Mouse (Mus musculus) heart, adult 9 months (tissue): Measurements from ENCODE around the gene A930018P22Rik.

Experiments
- DNase-seq, 2 experiments: peaks; one replicate each; pipeline ENCODE4 v3.0.0; 2022; ENCODE audit warnings: low spot score in 2 of 2

The A930018P22Rik gene

DNA sequence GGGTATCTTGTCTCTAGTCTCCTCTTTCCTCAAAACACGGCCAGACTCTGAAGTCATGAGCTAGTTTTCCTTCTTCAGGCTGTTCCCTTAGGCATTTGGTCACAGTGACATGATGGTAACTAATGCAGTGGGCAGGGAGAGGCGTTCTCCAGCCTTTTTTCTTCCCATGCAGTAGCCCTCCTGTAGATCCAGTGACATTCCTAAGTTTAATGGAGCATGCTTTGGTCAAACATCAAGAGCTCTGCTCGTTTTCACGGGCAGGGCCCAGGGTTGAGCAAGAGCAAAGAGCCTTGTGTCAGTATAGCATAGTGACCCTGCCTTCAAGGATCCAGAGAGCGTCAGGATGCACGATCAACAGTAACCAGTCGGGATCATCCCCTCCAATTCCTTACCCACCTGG is 40.8 kb downstream of the A930018P22Rik start:
- no peak for DNase-seq

DNA sequence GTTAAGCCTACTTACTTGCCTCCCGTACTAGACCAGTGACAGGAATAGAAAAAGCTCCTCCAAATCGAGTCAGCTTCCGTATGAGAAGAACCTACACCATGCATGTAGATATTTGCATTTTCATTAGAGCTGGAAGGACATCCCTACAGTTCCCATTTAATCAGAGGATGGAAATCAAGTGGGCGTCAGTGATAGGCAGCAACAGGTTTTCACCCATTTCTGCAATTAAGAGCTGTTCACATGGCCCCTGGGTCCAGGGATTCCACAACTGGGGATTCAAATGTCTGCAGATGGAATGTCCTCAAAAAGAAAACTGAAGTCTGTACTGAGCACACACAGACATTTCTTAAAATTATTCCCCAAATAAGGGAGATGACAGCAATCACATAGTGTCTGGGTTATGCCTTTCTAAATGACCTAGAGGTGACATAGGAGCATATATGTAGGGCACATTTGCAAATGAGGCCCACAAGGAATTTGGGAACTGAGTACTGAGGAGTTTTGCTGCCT is 41.5 kb downstream of the A930018P22Rik start:
- DNase-seq, result no peak

DNA sequence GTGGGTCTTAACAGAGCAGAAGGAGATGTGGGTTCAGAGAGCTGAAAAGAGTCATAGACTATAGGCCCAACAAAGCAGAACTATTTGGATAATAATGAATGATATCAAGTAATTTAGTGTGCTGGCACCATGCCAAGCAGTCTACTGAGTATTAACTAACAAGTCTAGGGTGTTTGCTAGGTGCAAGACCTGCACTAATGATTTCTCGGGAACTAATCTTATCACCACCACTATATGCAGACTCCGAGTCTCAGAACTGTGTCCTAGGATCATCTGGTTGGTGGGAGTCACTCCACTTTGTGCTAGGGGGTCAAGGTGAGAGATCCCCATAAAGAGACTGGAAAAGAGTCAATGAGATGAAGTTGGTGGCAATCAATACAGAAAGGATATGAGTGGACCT is 43.1 kb downstream of the A930018P22Rik start:
- DNase-seq, result no peak

DNA sequence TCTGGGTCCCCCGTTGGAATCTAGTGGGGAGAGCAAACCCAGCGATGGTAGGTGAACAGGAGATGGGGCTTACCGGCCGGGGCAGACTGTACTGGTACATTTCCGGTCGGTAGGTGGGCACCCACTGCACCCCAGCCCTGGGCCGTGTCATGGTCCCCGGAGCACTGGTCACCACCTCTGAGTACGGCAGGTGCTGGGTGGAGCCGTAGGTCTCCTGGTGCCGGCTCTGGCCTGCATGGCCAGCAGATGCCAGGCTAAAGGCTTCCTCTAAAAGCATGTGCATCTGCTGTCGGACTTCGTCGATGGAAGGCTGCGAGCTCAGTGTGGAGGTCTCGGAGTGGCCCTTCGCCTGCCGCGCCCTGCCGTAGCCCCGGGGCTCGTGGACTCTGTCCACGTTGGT is 45.2 kb downstream of the A930018P22Rik start:
- no peak for DNase-seq

DNA sequence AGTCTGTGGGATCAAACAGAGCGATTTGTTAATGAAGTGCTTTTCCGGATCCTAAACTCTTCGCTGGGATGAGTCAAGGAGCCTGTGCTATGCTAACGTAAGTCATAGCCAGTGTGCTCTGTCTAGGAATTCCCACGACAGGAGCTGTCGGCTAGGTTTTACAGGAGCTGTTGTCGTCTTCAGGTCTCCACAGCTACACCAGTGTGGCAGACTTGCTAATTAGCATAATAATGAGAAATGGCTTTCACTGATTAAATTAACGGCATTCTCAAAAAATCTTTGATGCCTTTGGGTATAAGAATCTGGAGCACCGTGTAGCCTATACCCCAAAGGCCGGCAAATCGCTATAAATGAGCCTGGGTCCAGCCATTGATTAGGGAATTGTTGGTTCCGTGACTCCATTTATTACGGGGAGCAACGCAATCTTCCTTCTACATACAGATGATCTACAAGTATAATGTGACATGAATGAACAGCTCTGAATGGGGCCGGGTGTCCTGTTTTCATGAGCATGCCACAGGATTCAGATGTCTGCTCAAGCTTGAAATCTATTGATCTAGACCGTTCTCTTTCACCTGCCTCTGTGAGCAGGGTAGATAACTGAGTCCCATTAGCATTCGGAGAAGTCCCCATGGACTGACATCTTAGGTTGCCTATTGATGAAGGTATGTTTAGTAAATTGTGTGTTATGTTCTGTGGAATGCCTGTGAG is 45.8 kb downstream of the A930018P22Rik start:
- DNase-seq, result no peak

DNA sequence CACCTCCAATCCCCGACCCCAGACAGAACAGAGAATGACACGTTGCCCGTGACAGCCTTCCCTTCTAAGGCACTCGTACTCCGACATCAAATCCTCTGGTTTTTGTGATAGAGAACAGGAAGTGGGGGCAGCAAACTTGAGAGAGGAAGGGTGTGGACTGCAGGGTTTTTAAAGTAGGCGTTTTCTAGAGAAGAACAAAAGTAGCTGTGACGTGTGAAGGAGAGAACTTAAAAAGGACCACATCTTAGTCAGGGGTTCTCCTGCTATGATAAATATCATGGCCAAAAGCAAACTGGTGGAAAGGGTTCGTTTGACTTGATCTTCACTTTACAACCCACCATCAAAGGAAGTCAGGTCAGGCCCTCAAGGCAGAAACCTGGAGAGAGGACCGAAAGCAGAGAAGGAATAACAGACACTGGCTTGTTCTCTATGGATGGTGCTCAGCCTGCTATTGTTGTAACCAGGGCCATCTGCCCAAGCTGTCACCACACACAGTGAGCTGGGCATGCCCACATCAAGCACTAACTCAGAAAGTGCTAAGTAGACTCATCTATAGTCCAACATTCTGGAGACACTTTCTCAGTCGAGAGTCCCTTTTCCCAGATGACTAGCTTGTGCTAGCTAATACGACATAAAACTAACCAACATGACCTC is 50.3 kb downstream of the A930018P22Rik start:
- DNase-seq, result no peak

DNA sequence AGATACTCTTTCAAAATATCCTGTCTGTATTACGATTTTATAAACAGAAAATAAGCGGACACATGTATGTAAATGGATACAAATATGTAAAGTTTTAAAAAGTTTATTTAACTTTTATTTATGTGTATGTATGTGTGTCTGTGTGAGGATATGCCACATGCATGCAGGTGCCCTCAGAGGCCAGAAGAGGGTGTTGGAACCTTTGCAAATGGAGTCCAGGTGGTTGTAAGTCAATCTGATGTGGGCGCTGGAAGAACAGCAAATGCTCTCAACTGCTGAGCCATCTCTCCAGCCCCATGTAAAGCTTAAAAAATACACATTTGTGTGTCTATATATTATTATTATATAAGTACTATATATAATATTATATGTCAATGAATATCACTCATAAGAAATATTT is 50.9 kb downstream of the A930018P22Rik start:
- DNase-seq, result no peak
